Mouse (Mus musculus): ENCODE measurements around the gene Rad51b.

GRCm38 (mm10) chr12:79485501-79485900 lies 188.4 kb downstream of the Rad51b start:
- TF ChIP-seq POLR2A (IDR thresholded peaks at IDR 0.05; ENCODE audit: insufficient read depth, low read depth, low read length) (no peak), EP300 (IDR thresholded peaks at IDR 0.05; ENCODE audit: insufficient read depth, low read depth, low read length) (no peak)

All from heart, adult 2 months (tissue).